Mouse (Mus musculus) fibroblast of lung, adult 2 months (primary cell): Measurements from ENCODE around the gene Gm5039.
"Not testable (repeated sequence)": the region's sequence is repeated elsewhere in the genome, so short reads cannot be mapped to it uniquely, and the experiment has no call there.

Experiments
- DNase-seq: peaks from one replicate; pipeline ENCODE4 v3.0.0-alpha.2; 2011; ENCODE audit warnings: low read depth

Gm5039 gene

GRCm38 (mm10) chr12:88323926-88324325 is at the start of gene Gm5039:
TSS of gene Gm5039 (minus strand) at chr12:88324026.
- DNase-seq, result not testable (repeated sequence)

DNA sequence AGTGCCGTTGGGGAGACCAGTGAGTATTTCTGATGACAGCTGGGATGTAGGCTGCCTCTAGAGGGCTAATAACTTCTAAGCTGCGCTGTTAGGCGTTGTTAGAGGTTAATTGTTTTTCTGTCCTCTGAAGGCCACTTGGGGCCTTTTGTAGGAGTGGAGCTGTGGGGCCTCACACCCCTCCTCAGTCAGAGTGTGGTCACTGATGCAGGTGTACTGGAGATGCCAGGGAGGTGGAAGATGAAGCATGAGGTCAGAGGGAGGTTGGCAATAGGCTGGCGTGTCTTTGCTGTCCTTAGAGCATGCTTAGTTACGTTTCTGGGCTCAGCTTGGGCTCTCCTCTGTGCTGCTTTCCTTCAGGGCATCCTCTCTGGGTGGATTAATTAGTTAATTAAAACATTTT is 48.2 kb upstream of the Gm5039 start:
- no peak for DNase-seq

DNA sequence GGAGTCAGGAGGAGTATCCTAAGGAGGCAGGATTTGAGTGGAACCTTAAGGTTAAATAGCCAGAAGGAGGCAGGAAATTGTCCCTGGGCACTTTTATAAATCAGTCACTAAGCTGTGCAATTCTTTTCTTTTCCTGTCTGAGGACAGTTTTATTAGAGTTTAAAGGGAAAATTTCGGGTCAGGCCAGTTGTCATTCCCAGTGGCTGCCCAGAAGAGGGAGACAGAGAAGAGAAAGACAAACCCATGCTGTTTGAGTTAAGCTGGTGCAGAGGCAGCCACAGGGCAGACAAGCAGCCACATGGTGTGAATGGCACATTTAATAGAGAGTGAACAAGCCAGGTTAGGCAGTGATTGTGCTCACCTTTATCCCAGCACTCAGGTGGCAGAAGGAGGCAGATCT is 46.5 kb upstream of the Gm5039 start:
- not testable (repeated sequence) for DNase-seq

DNA sequence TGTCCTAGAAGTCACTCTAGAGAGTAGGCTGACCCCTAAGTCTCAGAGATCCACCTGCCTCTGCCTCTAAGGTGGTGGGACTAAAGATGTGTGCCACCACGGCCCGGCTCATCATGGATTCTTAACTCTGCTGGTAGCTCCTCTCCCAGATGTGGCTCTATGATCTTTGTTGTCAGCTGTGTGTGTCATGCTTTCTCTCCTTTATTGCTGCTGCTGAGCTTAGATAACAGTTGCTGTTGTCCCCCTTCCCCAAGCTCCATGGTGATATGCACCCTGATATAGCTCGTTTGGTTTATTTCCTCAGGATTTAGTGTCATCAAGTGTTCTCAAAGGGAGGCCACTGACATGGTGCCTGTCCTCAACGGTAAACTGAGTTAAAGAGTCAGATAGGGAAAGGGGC is 45.9 kb upstream of the Gm5039 start:
- DNase-seq, result not testable (repeated sequence)

DNA sequence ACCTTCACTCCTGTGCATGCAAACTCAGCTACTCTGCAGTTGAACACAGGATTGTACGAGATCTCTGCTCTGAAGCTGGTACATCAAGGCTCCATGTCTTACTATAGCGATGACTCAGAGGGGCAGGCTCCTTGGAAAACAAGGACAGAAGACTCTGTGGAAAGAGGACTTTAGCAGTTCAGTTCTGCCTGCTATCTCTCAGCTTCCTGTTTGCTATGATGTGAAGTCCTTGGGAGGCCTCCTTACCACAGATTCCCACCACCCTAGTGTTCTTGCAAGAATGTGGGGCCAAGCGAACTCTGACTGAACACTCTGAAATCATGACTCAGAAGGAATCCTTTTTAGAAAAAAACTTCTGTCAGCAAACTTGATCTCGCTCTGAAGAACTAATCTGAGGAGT is 44.8 kb upstream of the Gm5039 start:
- DNase-seq, result no peak

GRCm38 (mm10) chr12:88367673-88368072 is 43.8 kb upstream of the Gm5039 start:
- no peak for DNase-seq

- DNase-seq, result no peak
These were observed 37.3 kb upstream of the Gm5039 start for GRCm38 (mm10) chr12:88361120-88361445.

GRCm38 (mm10) chr12:88360441-88361119 is 36.8 kb upstream of the Gm5039 start, which contains the start of gene Adck1:
TSS of gene Adck1 (plus strand) at chr12:88360554.
- DNase-seq, result peak; percentile 75

GRCm38 (mm10) chr12:88354182-88354702 is 30.4 kb upstream of the Gm5039 start:
- DNase-seq, result no peak

- not testable (repeated sequence) for DNase-seq
These were observed 17.5 kb upstream of the Gm5039 start for GRCm38 (mm10) chr12:88341286-88341685.

GRCm38 (mm10) chr12:88336662-88337413 is 13.0 kb upstream of the Gm5039 start:
- DNase-seq, result not testable (repeated sequence)

DNA sequence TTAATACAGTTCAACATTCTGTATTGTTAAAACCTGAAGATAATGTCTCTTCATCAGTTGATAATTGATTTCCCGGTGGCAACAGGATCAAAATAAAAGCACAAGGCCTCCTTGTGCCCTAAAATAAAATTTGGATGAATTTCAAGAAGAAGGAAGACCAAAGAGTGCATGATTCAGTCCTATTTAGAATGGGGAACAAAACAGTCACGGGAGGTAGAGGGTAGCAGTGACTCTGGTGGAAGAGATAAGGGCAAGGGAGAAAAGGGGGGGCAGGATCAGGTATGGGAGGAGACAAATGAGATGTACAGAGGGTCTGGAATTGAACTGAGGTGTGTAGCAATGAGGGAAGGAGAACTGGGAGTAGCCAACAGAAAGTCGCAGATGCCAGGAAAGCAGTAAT is 9.3 kb downstream of the Gm5039 start:
- DNase-seq, result no peak

DNA sequence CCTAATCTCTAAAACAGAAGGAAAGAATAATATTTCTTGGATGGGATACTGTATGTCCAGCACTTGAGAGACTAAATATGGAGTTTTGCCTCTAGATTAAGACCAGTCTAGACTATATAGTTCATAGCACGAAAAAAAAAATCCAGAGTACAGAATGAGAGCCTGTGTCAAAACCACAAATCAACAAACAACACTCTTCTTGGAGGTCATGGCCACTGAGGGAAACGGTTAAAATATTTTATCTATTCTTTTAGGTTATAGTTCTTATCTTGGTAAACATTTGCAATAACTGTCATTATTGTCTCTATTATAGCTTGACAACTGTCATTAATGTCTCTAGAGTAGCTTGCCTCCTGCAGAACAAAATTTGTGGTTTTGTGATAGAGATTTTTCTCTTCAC is 26.7 kb downstream of the Gm5039 start:
- DNase-seq, result not testable (repeated sequence)

DNA sequence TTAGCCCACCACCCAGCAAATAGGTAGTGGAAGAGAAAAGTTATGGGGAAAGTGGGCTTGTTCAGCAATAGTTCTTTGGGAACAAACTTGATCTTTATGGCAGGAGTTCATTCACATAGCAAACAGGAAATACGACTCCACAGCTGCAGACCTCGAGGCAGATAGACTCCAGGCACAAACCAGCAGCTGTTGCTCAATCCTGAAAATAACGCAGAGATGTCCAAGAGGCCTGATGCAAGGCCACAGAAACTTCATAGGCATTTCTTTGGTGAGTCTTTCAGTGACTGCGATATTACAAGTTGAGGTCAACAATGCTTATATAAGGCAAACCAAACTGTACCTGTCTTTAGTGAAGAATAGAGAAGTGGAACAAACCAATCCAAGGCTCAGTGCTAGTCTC is 30.7 kb downstream of the Gm5039 start:
- DNase-seq, result not testable (repeated sequence)

- not testable (repeated sequence) for DNase-seq
These were observed 38.6 kb downstream of the Gm5039 start for GRCm38 (mm10) chr12:88285224-88285623.

DNA sequence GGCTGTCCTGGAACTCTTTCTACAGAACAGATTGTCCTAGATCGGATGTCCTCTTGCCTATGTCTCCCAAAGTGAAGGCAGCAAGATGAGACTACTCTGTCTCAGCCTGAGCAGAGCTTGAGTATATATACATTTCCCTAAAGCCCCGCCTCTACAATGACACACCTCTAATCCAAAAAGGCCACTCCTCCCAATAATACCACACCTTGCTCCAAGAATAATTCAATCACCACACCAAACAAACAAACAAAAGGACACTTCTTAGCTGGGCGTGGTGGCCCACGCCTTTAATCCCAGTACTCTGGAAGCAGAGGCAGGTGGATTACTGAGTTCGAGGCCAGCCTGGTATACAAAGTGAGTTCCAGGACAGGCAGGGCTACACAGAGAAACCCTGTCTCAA is 49.4 kb downstream of the Gm5039 start, which contains the start of gene Gm5662:
TSS of gene Gm5662 (minus strand) at position 101 of the 400 bp plus-strand sequence.
- not testable (repeated sequence) for DNase-seq
